Mouse (Mus musculus) embryonic facial prominence, embryonic 10.5 days (tissue): ENCODE measurements around the gene Cuedc2. TPM values are rescaled to one million over a fixed set of nuclear protein-coding genes. Genes with fewer than 3 reads are reported as not detected.
A peak's percentile ranks its signal among the peaks of the same experiment; 100 is the strongest.

ENCODE experiments used
- DNase-seq: peaks from one replicate; pipeline ENCODE4 v3.0.0-alpha.2; 2017; ENCODE audit warnings: low spot score
- H3K27ac ChIP-seq: fragments of 300-500 bp; sonication (generic); replicated peaks from 2 replicates; pipeline ENCODE4 v1.5.1; 2016; ENCODE audit warnings: mild to moderate bottlenecking
- H3K27me3 ChIP-seq: fragments of 300-500 bp; sonication (generic); replicated peaks from 2 replicates; pipeline ENCODE4 v1.6.1; 2016; ENCODE audit warnings: low read depth, mild to moderate bottlenecking; ENCODE audit not compliant: poor library complexity, severe bottlenecking
- H3K36me3 ChIP-seq: fragments of 300-500 bp; sonication (generic); replicated peaks from 2 replicates; pipeline ENCODE4 v1.6.1; 2016; ENCODE audit warnings: mild to moderate bottlenecking, moderate library complexity
- H3K4me1 ChIP-seq: fragments of 300-500 bp; sonication (generic); 2 replicates; pipeline ENCODE4 v1.6.1; 2016
- H3K4me3 ChIP-seq: fragments of 300-500 bp; sonication (generic); 2 replicates; pipeline ENCODE4 v1.5.1; 2016; ENCODE audit warnings: mild to moderate bottlenecking, moderate library complexity
- H3K9me3 ChIP-seq: fragments of 300-500 bp; sonication (generic); 2 replicates; pipeline ENCODE4 v1.6.1; 2016; ENCODE audit warnings: mild to moderate bottlenecking
- WGBS: fragments of 180-500 bp; shearing (Covaris S2); methylation state at CpG from one replicate; pipeline ENCODE4 v1.1.7; 2016; 5-methylcytosine and 5-hydroxymethylcytosine counted together
- microRNA counts: library from miRNA; unstranded; fragments of <30 nt; microRNA quantifications from one replicate; lab custom pipeline; 2017
- microRNA-seq: library from miRNA; unstranded; fragments of <30 nt; microRNA quantifications from one replicate; pipeline ENCODE4, GENCODE M21; 2017
- polyA plus RNA-seq: library from polyadenylated mRNA; unstranded; fragments of >200 nt; fragmentation: Nextera tagmentation; extraction: Ambion mirVana; gene quantifications from 2 replicates; pipeline ENCODE4 v1.2.1, GENCODE M21; 2016

Cuedc2 gene
- polyA plus RNA-seq, 1 experiment from 2014 or later = 208 TPM

- no peaks in the 10 kb centered on the region for H3K9me3 ChIP-seq
- H3K4me3 ChIP-seq = no peak overlapping the region
- peaks cover 50% of the 10 kb centered on the region for H3K36me3 ChIP-seq
- WGBS = 87% methylated on average over 3 of the region's 3 CpGs
- H3K27ac ChIP-seq = no peak overlapping the region
- H3K27me3 ChIP-seq = no peaks in the 10 kb centered on the region
- no peaks in the 10 kb centered on the region for H3K4me1 ChIP-seq
- no peak for DNase-seq
These were observed 50.9 kb downstream of the Cuedc2 start for GRCm38 (mm10) chr19:46287566-46287965.

- no peaks in the 10 kb centered on the region for H3K4me1 ChIP-seq
- H3K36me3 ChIP-seq = peaks cover 56% of the 10 kb centered on the region
- no peaks in the 10 kb centered on the region for H3K9me3 ChIP-seq
- no peak for DNase-seq
- H3K4me3 ChIP-seq = no peak overlapping the region
- no peak overlapping the region for H3K27ac ChIP-seq
- 95% methylated on average over 3 of the region's 3 CpGs for WGBS
- no peaks in the 10 kb centered on the region for H3K27me3 ChIP-seq
These were observed 51.6 kb downstream of the Cuedc2 start for GRCm38 (mm10) chr19:46286926-46287325.

- Histone ChIP-seq H3K27ac (no peak overlapping the region), H3K27me3 (no peaks in the 10 kb centered on the region), H3K4me3 (no peak overlapping the region), H3K4me1 (no peaks in the 10 kb centered on the region), H3K9me3 (no peaks in the 10 kb centered on the region), H3K36me3 (peaks cover 65% of the 10 kb centered on the region)
- WGBS = 93% methylated on average over 6 of the region's 6 CpGs
- DNase-seq = no peak
These were observed 52.5 kb downstream of the Cuedc2 start for GRCm38 (mm10) chr19:46286047-46286446.

- Histone ChIP-seq H3K4me1 (no peaks in the 10 kb centered on the region), H3K27me3 (no peaks in the 10 kb centered on the region), H3K27ac (no peak overlapping the region), H3K36me3 (peaks cover 69% of the 10 kb centered on the region), H3K4me3 (no peak overlapping the region), H3K9me3 (no peaks in the 10 kb centered on the region)
- WGBS = 76% methylated on average over 7 of the region's 7 CpGs
- no peak for DNase-seq
These were observed 52.9 kb downstream of the Cuedc2 start for GRCm38 (mm10) chr19:46285631-46286030.

GRCm38 (mm10) chr19:46284686-46285085 lies 53.8 kb downstream of the Cuedc2 start:
- DNase-seq = no peak
- H3K9me3 ChIP-seq = no peaks in the 10 kb centered on the region
- 93% methylated on average over 4 of the region's 4 CpGs for WGBS

GRCm38 (mm10) chr19:46282081-46282849 lies 56.2 kb downstream of the Cuedc2 start:
- WGBS = 93% methylated on average over 11 of the region's 11 CpGs

More at GRCm38 (mm10) chr19:46284686-46285085, 53.8 kb downstream of the Cuedc2 start:
- no peak overlapping the region for H3K4me3 ChIP-seq
- H3K27me3 ChIP-seq = no peaks in the 10 kb centered on the region
- H3K27ac ChIP-seq = no peak overlapping the region
- no peaks in the 10 kb centered on the region for H3K4me1 ChIP-seq
- peaks cover 78% of the 10 kb centered on the region for H3K36me3 ChIP-seq

More at GRCm38 (mm10) chr19:46282081-46282849, 56.2 kb downstream of the Cuedc2 start:
- DNase-seq = no peak
- Histone ChIP-seq H3K9me3 (no peaks in the 10 kb centered on the region), H3K27me3 (no peaks in the 10 kb centered on the region), H3K4me1 (no peaks in the 10 kb centered on the region), H3K36me3 (peaks cover 87% of the 10 kb centered on the region), H3K27ac (no peak overlapping the region), H3K4me3 (no peak overlapping the region)

MicroRNAs encoded within 50 kb of the gene (microRNA counts, 519-probe panel; counts per million panel counts)
- 188 counts per million, percentile 57 among the panel's probes with 10 or more counts for microRNA mmu-miR-146b (lab: Ali Mortazavi, UCI)

Small RNA genes lying within 50 kb of the gene (microRNA-seq; reads per million reads assigned to microRNA genes)
- gene Mir146b = 1.5 reads per million

Other genes starting within 250 kb of the Cuedc2 start
- 0.10 TPM in 1 of 2 replicates, not detected in the other for gene Elovl3, start 206.8 kb downstream of the Cuedc2 start, polyA plus RNA-seq
- 0.36 and 0.71 TPM in 2 replicates for gene Pitx3, start 190.4 kb downstream of the Cuedc2 start, polyA plus RNA-seq
- 42.8 and 46.7 TPM in 2 replicates for gene Gbf1, start 186.2 kb downstream of the Cuedc2 start, polyA plus RNA-seq
- 5.6 and 5.7 TPM in 2 replicates for gene Nfkb2, start 34.4 kb downstream of the Cuedc2 start, polyA plus RNA-seq
- gene Psd, start 11.5 kb downstream of the Cuedc2 start, polyA plus RNA-seq = 2.5 and 3.5 TPM in 2 replicates
- gene Fbxl15, start 10.5 kb downstream of the Cuedc2 start, polyA plus RNA-seq = 17.1 and 17.2 TPM in 2 replicates
- 8.0 and 8.4 TPM in 2 replicates for gene Mfsd13a, start 2.4 kb upstream of the Cuedc2 start, polyA plus RNA-seq
- 1.0 and 1.1 TPM in 2 replicates for gene 2310034G01Rik, start 11.6 kb upstream of the Cuedc2 start, polyA plus RNA-seq
- 164 and 170 TPM in 2 replicates for gene Actr1a, start 57.0 kb upstream of the Cuedc2 start, polyA plus RNA-seq
- 50.5 and 53.4 TPM in 2 replicates for gene Sufu, start 58.2 kb upstream of the Cuedc2 start, polyA plus RNA-seq
- 19.5 and 20.9 TPM in 2 replicates for gene Trim8, start 163.0 kb upstream of the Cuedc2 start, polyA plus RNA-seq
- 196 and 200 TPM in 2 replicates for gene Arl3, start 234.5 kb upstream of the Cuedc2 start, polyA plus RNA-seq
- 21.0 and 22.6 TPM in 2 replicates for gene Sfxn2, start 234.7 kb upstream of the Cuedc2 start, polyA plus RNA-seq